Mouse (Mus musculus): ENCODE measurements around the gene Hirip3.

DNA sequence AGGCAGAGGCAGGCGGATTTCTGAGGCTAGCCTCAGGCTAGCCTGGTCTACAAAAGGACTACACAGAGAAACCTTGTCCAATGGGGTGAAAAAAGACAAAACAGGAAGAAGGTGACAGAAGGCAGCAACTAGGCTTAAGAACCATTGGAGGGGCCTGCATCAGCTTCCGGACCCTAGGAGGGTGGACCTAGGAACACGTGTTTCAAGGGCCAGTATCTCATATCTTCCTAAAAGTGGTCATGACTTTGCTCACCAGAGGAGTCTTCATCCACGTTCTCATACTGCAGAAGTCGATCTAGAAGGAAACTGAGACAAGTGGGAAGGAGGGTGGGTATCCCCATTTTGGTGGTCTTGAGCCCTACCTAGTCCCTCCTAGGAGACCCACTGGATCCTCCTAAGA lies 785 bp upstream of the Hirip3 start:
- TF ChIP-seq GATA1 (IDR thresholded peaks at IDR 0.05; ENCODE audit: low read length) (no peak), TAL1 (IDR thresholded peaks at IDR 0.05; ENCODE audit: low read length) (no peak)

Data from erythroblast, embryonic 14.5 days (primary cell).